ENCODE assay signal across 8 mouse cellular contexts in genomic region chr7:29213675-29214082, GRCm38 (mm10). TPM values are rescaled to one million over a fixed set of nuclear protein-coding genes. Genes with fewer than 3 reads are reported as not detected.
DNase-seq lines count a peak whose midpoint lies in the region; ATAC-seq and TF ChIP-seq lines count a peak whose summit lies in the region.

TSS of gene Catsperg1 (minus strand) at chr7:29214035.

- peak within 1 kb of the TSS; percentile 36; the same call in 1 of the 2 replicates for H3K27ac ChIP-seq in hindbrain, postnatal 0 days
- peak within 1 kb of the TSS; percentile 56 for H3K27ac ChIP-seq in midbrain, embryonic 10.5 days (replicated peaks)
- H3K27ac ChIP-seq in thymus, adult 2 months (ENCODE audit: control insufficient read depth, insufficient read depth, low read length): no peak within 1 kb of the TSS

- no peak for TF ChIP-seq CTCF in hindbrain, postnatal 0 days (IDR thresholded peaks at IDR 0.05; ENCODE audit: low read depth)
- no peak for TF ChIP-seq CTCF in thymus, adult 2 months (IDR thresholded peaks at IDR 0.05; ENCODE audit: borderline replicate concordance, control insufficient read depth, extremely low read depth, insufficient read depth, low read length, poor library complexity)

- no peaks in the 10 kb centered on the region for H3K36me3 ChIP-seq in hindbrain, postnatal 0 days (ENCODE audit: insufficient read depth, low read length)
- no peaks in the 10 kb centered on the region for H3K36me3 ChIP-seq in midbrain, embryonic 10.5 days
- H3K36me3 ChIP-seq in thymus, adult 2 months (ENCODE audit: control insufficient read depth, insufficient read depth, low read length): no peaks in the 10 kb centered on the region

- ATAC-seq in hindbrain, postnatal 0 days: peak; percentile 81

- TF ChIP-seq POLR2A in thymus, adult 2 months (IDR thresholded peaks at IDR 0.05; ENCODE audit: control insufficient read depth, extremely low read depth, insufficient read depth, low read length, poor library complexity): no peak

- H3K9ac ChIP-seq in hindbrain, postnatal 0 days (replicated peaks; ENCODE audit: low read length): no peak within 1 kb of the TSS

- H3K4me3 ChIP-seq in hindbrain, postnatal 0 days (ENCODE audit: low read length): peak within 1 kb of the TSS; percentile 10; the same call in 1 of the 2 replicates
- H3K4me3 ChIP-seq in midbrain, embryonic 10.5 days: peak within 1 kb of the TSS; percentile 45
- no peak within 1 kb of the TSS for H3K4me3 ChIP-seq in thymus, adult 2 months (ENCODE audit: control insufficient read depth, insufficient read depth, low read length)

- 3% methylated on average over 20 of the region's 20 CpGs for WGBS in hindbrain, postnatal 0 days
- WGBS in midbrain, embryonic 10.5 days: 2% methylated on average over 20 of the region's 20 CpGs
- 71% methylated on average over 20 of the region's 20 CpGs for whole genome bisulfite sequencing in thymus, adult 2 months

- H3K4me1 ChIP-seq in hindbrain, postnatal 0 days (ENCODE audit: insufficient read depth, low read length): no peaks in the 10 kb centered on the region
- H3K4me1 ChIP-seq in midbrain, embryonic 10.5 days: peaks cover 30% of the 10 kb centered on the region
- H3K4me1 ChIP-seq in thymus, adult 2 months (replicated peaks; ENCODE audit: control insufficient read depth, insufficient read depth, low read length): peaks cover 7% of the 10 kb centered on the region

- peak; percentile 53 for DNase-seq in cerebellum, adult 9-11 months
- no peak for DNase-seq in cerebellum, adult 11 months
- DNase-seq in embryo, embryonic 10.5 days (ENCODE audit: low spot score): peak; percentile 87
- peak; percentile 78 for DNase-seq in hindbrain, postnatal 0 days (ENCODE audit: low spot score)
- peak; percentile 84 for DNase-seq in midbrain, embryonic 10.5 days (ENCODE audit: low spot score)
- no peak for DNase-seq in c-Kit-positive CD71-positive TER-119-positive erythroid progenitor cells, embryonic 14.5 days (ENCODE audit: low spot score)
- no peak for DNase-seq in thymus, adult 2 months
- no peak for DNase-seq in spleen, adult 12 weeks (ENCODE audit: low spot score)

- H3K9me3 ChIP-seq in hindbrain, postnatal 0 days (ENCODE audit: low read length): no peaks in the 10 kb centered on the region
- H3K9me3 ChIP-seq in midbrain, embryonic 10.5 days (replicated peaks): peaks cover 11% of the 10 kb centered on the region; the same call in 1 of the 2 replicates

- peak within 1 kb of the TSS; percentile 40 for H3K4me2 ChIP-seq in hindbrain, postnatal 0 days (ENCODE audit: low read depth, low read length)

- H3K27me3 ChIP-seq in hindbrain, postnatal 0 days (ENCODE audit: insufficient read depth, low read length): no peaks in the 10 kb centered on the region
- H3K27me3 ChIP-seq in midbrain, embryonic 10.5 days (ENCODE audit: low read depth, poor library complexity, severe bottlenecking): peaks cover 22% of the 10 kb centered on the region
- no peaks in the 10 kb centered on the region for H3K27me3 ChIP-seq in thymus, adult 2 months (ENCODE audit: control insufficient read depth, insufficient read depth, low read length)

RNA-seq across cellular contexts. Expression of gene Catsperg1, which starts in this region (rescaled TPM):
- 1.8 and 2.4 TPM in 2 replicates for total RNA-seq in hindbrain, postnatal 0 days (2014; rRNA removed)
- 0.95 and 1.9 TPM in 2 replicates for polyA plus RNA-seq in hindbrain, postnatal 0 days (2015; fragmentation: Nextera tagmentation; extraction: Ambion mirVana)
- 0.43 and 0.52 TPM in 2 replicates for polyA plus RNA-seq in midbrain, embryonic 10.5 days (2016; fragmentation: Nextera tagmentation; extraction: Ambion mirVana)
- 1.7 and 2.5 TPM in 2 replicates for polyA plus RNA-seq in thymus, adult 2 months (2012; rRNA removed)

Comparison
In these comparisons a context has a peak if more than half of its experiments do, and no peak if none do; other contexts are left out.
1. DNase-seq: peak in cerebellum, adult 9-11 months (single experiment), embryo, embryonic 10.5 days (single experiment) and hindbrain, postnatal 0 days (single experiment); none in cerebellum, adult 11 months (single experiment), c-Kit-positive CD71-positive TER-119-positive erythroid progenitor cells, embryonic 14.5 days (single experiment), thymus, adult 2 months (single experiment) and spleen, adult 12 weeks (single experiment).
2. Peak in DNase-seq, H3K4me3 ChIP-seq and H3K27ac ChIP-seq in midbrain, embryonic 10.5 days; RNA of the gene not detected or under 1 TPM.